15 mouse cellular contexts compared by ENCODE assay signal in genomic region chr15:44891544-44891943, GRCm38 (mm10).
"Had no signal": no experiment of that assay in that cellular context is flagged by ENCODE, and none has a peak within 500 bp of the region (broad histone marks: within the 10 kb centered on the region; RNA-seq: fewer than 3 reads in every experiment).

No protein-coding gene starts in this region.

- DNase-seq: kidney, adult 18-20 months; kidney, postnatal 10 days; kidney, postnatal 4 days; liver; liver, embryonic 13.5 days; liver, postnatal 0 days; thymus, adult 18-20 months; thymus, postnatal 14 days had no signal

- H3K9me3 ChIP-seq: limb, embryonic 12.5 days; liver, embryonic 13.5 days; megakaryocyte, embryonic 14.5 days; midbrain, embryonic 13.5 days; neural tube, embryonic 13.5 days had no signal

- H3K4me2 ChIP-seq: limb, embryonic 12.5 days; liver, embryonic 13.5 days; midbrain, embryonic 13.5 days; neural tube, embryonic 13.5 days had no signal

- H3K36me3 ChIP-seq: limb, embryonic 12.5 days; liver, embryonic 13.5 days; midbrain, embryonic 13.5 days; neural tube, embryonic 13.5 days had no signal

- H3K4me3 ChIP-seq: layer of hippocampus, adult 2 months; limb, embryonic 12.5 days; liver, embryonic 13.5 days; megakaryocyte, embryonic 14.5 days; midbrain, embryonic 13.5 days; neural tube, embryonic 13.5 days had no signal

- H3K9ac ChIP-seq: limb, embryonic 12.5 days; liver, embryonic 13.5 days; liver, postnatal 0 days; midbrain, embryonic 13.5 days; neural tube, embryonic 13.5 days had no signal

- ATAC-seq: liver, postnatal 0 days; midbrain, embryonic 13.5 days had no signal

- H3K27ac ChIP-seq: layer of hippocampus, adult 2 months; limb, embryonic 12.5 days; liver, embryonic 13.5 days; macrophage; midbrain, embryonic 13.5 days; neural tube, embryonic 13.5 days; stomach, postnatal 0 days had no signal

- H3K4me1 ChIP-seq: limb, embryonic 12.5 days; liver, embryonic 13.5 days; midbrain, embryonic 13.5 days; neural tube, embryonic 13.5 days had no signal

- H3K27me3 ChIP-seq: limb, embryonic 12.5 days; liver, embryonic 13.5 days; megakaryocyte, embryonic 14.5 days; midbrain, embryonic 13.5 days; neural tube, embryonic 13.5 days had no signal
